In the genomic region with DNA sequence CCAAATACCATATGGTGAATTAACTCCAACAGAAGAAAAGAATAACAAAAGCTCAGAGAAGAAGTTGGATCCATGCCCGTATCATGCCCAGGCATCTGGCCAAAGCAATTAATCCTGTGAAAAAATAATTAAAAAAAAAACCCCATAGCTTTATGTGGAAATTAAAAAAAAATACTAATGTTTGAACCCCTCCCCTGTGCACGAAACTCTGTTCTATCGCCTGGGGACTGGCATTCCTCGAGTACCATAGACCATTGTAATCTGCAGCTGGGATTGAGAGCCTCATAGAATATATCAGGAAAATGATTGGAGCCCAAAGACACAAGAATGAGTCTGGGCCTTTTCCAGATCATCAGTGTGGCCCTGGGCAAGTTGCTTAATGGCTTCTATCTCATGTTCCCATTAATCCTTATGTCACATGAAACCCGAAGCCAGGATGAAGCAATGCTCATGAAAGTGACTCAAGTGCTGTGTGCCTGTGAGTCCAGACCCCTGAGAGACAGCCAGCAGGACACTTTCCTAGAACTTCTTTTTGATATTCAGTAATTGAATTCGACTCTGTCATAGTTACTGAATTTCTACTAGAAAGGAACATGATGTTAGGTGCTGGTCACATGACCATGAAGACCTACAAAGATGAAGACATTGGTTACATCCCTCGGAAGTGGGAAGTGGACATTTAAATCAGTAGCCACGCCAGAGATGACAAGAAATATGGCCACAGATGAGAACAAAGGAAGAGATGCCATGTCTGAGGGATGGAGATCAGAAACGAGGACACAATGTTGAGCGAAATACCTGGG, we compare ENCODE assay signal across 9 mouse cellular contexts. TPM values are rescaled to one million over a fixed set of nuclear protein-coding genes. Genes with fewer than 3 reads are reported as not detected.
DNase-seq lines count a peak whose midpoint lies in the region; ATAC-seq and TF ChIP-seq lines count a peak whose summit lies in the region.
"Had no signal": no experiment of that assay in that cellular context is flagged by ENCODE, and none has a peak within 500 bp of the region (broad histone marks: within the 10 kb centered on the region; RNA-seq: fewer than 3 reads in every experiment).

No protein-coding gene starts in this region.

- no peak for DNase-seq in kidney, adult 18-20 months
- peak; percentile 58 for DNase-seq in NIH3T3 (ENCODE audit: low read depth)
- peak; percentile 58 for DNase-seq in fat pad, adult 2 months (ENCODE audit: extremely low read depth, low read depth, low spot score)
- DNase-seq in embryo, embryonic 10 days (ENCODE audit: low spot score), result no peak
- DNase-seq in stomach, postnatal 0 days (ENCODE audit: low spot score), result no peak
- DNase-seq: kidney, postnatal 36 days had no signal

- peak overlapping the region; percentile 64 for H3K4me2 ChIP-seq in kidney, embryonic 15.5 days
- H3K4me2 ChIP-seq in liver, embryonic 16.5 days (ENCODE audit: low read depth, low read length), result peak overlapping the region; percentile 28
- H3K4me2 ChIP-seq in stomach, postnatal 0 days (replicated peaks; ENCODE audit: low read depth), result no peak overlapping the region

- 61% methylated on average over 10 of the region's 10 CpGs for WGBS in kidney, embryonic 15.5 days
- WGBS in liver, embryonic 16.5 days (ENCODE audit: insufficient replicate concordance), result 48% methylated on average over 10 of the region's 10 CpGs
- WGBS in stomach, postnatal 0 days, result 64% methylated on average over 10 of the region's 10 CpGs

- peak overlapping the region; percentile 88 for H3K27ac ChIP-seq in kidney, embryonic 15.5 days
- peak overlapping the region; percentile 74 for H3K27ac ChIP-seq in liver, embryonic 16.5 days (ENCODE audit: low read length)
- no peak overlapping the region for H3K27ac ChIP-seq in stomach, postnatal 0 days (replicated peaks)

- H3K27me3 ChIP-seq in kidney, embryonic 15.5 days, result no peaks in the 10 kb centered on the region
- H3K27me3 ChIP-seq in liver, embryonic 16.5 days (ENCODE audit: control insufficient read depth, insufficient read depth, low read depth, low read length), result no peaks in the 10 kb centered on the region
- no peaks in the 10 kb centered on the region for H3K27me3 ChIP-seq in stomach, postnatal 0 days (ENCODE audit: control insufficient read depth, insufficient read depth, low read length)

- ATAC-seq in kidney, embryonic 15.5 days (replicated peaks; ENCODE audit: low FRiP score), result no peak
- no peak for ATAC-seq in liver, embryonic 16.5 days (ENCODE audit: low read depth)
- ATAC-seq in stomach, postnatal 0 days (ENCODE audit: low FRiP score, low TSS enrichment), result no peak
- ATAC-seq in inflammation-experienced regulatory T-cells, adult 6 months, result no peak

- no peak for TF ChIP-seq EP300 in stomach, postnatal 0 days (optimal IDR thresholded peaks at IDR 0.05)

- no peaks in the 10 kb centered on the region for H3K36me3 ChIP-seq in kidney, embryonic 15.5 days
- no peaks in the 10 kb centered on the region for H3K36me3 ChIP-seq in liver, embryonic 16.5 days (ENCODE audit: control insufficient read depth, insufficient read depth)
- H3K36me3 ChIP-seq in stomach, postnatal 0 days (ENCODE audit: control insufficient read depth, insufficient read depth, low read length), result no peaks in the 10 kb centered on the region

- H3K9ac ChIP-seq in kidney, embryonic 15.5 days, result no peak overlapping the region
- no peak overlapping the region for H3K9ac ChIP-seq in liver, embryonic 16.5 days (ENCODE audit: low read depth, low read length)
- no peak overlapping the region for H3K9ac ChIP-seq in stomach, postnatal 0 days (ENCODE audit: low read length)

- H3K4me1 ChIP-seq in kidney, embryonic 15.5 days, result peaks cover 48% of the 10 kb centered on the region
- peaks cover 4% of the 10 kb centered on the region; the same call in 1 of the 2 replicates for H3K4me1 ChIP-seq in liver, embryonic 16.5 days (ENCODE audit: control insufficient read depth, low read depth, low read length)
- H3K4me1 ChIP-seq in stomach, postnatal 0 days (replicated peaks; ENCODE audit: control insufficient read depth, insufficient read depth), result no peaks in the 10 kb centered on the region

- 0 out of 2 replicates have a peak overlapping the region, but pooled peaks have one; percentile 40 for H3K4me3 ChIP-seq in kidney, embryonic 15.5 days (replicated peaks)
- H3K4me3 ChIP-seq in liver, embryonic 16.5 days (ENCODE audit: low read depth, low read length), result peak overlapping the region; percentile 13
- no peak overlapping the region for H3K4me3 ChIP-seq in stomach, postnatal 0 days (ENCODE audit: low read depth, low read length)

- TF ChIP-seq CTCF in stomach, postnatal 0 days (IDR thresholded peaks at IDR 0.05; ENCODE audit: low read depth), result no peak

- no peaks in the 10 kb centered on the region for H3K9me3 ChIP-seq in kidney, embryonic 15.5 days (replicated peaks)
- no peaks in the 10 kb centered on the region for H3K9me3 ChIP-seq in liver, embryonic 16.5 days (replicated peaks; ENCODE audit: control insufficient read depth, low read length)
- no peaks in the 10 kb centered on the region for H3K9me3 ChIP-seq in stomach, postnatal 0 days (ENCODE audit: control insufficient read depth, low read length)

RNA-seq across cellular contexts. Expression of gene Rtp4, which starts 1.3 kb away (rescaled TPM):
- polyA plus RNA-seq in kidney, embryonic 15.5 days (2015; fragmentation: Nextera tagmentation; extraction: Ambion mirVana), result 9.7 and 10.9 TPM in 2 replicates
- polyA plus RNA-seq in liver, embryonic 16.5 days (2015; fragmentation: Nextera tagmentation; extraction: Ambion mirVana), result 5.6 and 6.5 TPM in 2 replicates
- polyA plus RNA-seq in stomach, postnatal 0 days (2015; fragmentation: Nextera tagmentation; extraction: Ambion mirVana), result 19.7 and 20.0 TPM in 2 replicates
- polyA plus RNA-seq in inflammation-experienced regulatory T-cells, adult 6 months (2017; shearing (Covaris generic)), result 100 to 1,000 TPM in 2 of 3 experiments, 10 to 100 TPM in 1; 92.6 to 125 (median 114) TPM

RNA-seq across cellular contexts. Expression of gene Masp1, which starts 1.8 kb away (rescaled TPM):
- 6.8 and 8.3 TPM in 2 replicates for polyA plus RNA-seq in kidney, embryonic 15.5 days (2015; fragmentation: Nextera tagmentation; extraction: Ambion mirVana)
- polyA plus RNA-seq in liver, embryonic 16.5 days (2015; fragmentation: Nextera tagmentation; extraction: Ambion mirVana), result 26.5 and 30.8 TPM in 2 replicates
- 0.46 and 0.68 TPM in 2 replicates for polyA plus RNA-seq in stomach, postnatal 0 days (2015; fragmentation: Nextera tagmentation; extraction: Ambion mirVana)
- not detected for polyA plus RNA-seq in inflammation-experienced regulatory T-cells, adult 6 months (2017; shearing (Covaris generic))

Comparison
In these comparisons a context has a peak if more than half of its experiments do, and no peak if none do; other contexts are left out.
1. DNase-seq: peak in NIH3T3 (single experiment) and fat pad, adult 2 months (single experiment); none in kidney, adult 18-20 months (single experiment), embryo, embryonic 10 days (single experiment) and stomach, postnatal 0 days (single experiment).